Mouse (Mus musculus): Measurements from ENCODE around the gene Grcc10. TPM values are rescaled to one million over a fixed set of nuclear protein-coding genes. Genes with fewer than 3 reads are reported as not detected.

The Grcc10 gene
- polyA plus RNA-seq, 1 experiment from 2014 or later: 710 TPM

DNA sequence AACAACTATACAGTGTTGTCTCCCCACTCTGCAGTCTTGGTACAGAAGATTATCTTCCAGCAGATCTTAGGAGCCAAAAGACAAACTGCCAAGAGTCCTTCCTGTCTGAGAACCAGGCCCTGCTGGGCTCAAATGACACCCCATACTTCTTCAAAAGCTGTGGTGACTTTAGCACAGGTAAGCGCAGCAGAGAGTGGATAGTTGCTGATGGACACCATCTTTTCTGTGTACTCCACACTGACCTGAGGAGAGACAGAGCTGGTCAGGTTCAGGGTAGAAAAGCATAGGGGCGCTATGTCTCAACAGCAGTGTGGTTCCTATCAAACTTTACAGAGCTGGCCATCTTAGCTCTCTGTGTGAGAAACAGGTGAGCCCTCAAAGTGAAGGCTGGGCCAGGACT, 36.8 kb downstream of the Grcc10 start:
- 93% methylated on average over 2 of the region's 2 CpGs for WGBS
- Histone ChIP-seq H3K9ac (replicated peaks) (no peak overlapping the region), H3K4me3 (replicated peaks) (no peak overlapping the region), H3K27ac (no peak overlapping the region), H3K9me3 (no peaks in the 10 kb centered on the region), H3K27me3 (no peaks in the 10 kb centered on the region), H3K4me2 (replicated peaks) (no peak overlapping the region), H3K4me1 (replicated peaks) (peaks cover 4% of the 10 kb centered on the region), H3K36me3 (peaks cover 83% of the 10 kb centered on the region)
- ATAC-seq: no peak

DNA sequence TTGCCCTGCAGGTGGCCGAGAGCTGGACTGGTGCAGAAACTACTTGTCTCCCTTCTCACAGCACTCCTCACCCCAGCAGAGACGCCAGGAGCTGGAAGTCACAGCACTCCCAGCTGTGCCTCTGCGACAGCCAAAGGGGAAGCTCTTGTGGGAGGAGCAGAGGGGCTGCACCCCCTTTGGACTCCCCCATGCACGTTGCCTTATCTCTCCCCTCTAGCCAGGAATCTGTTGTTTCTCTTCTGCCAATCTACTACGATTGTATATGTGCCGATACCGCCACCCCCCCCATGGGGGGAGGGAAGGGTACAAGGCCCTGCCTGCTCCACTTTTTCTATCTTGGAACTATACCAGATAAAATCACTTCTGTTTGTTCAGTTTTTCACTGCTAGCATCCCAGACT, 37.4 kb downstream of the Grcc10 start:
- no peaks in the 10 kb centered on the region for H3K9me3 ChIP-seq
- no peak overlapping the region for H3K4me2 ChIP-seq (replicated peaks)
- no peak overlapping the region for H3K27ac ChIP-seq
- peaks cover 84% of the 10 kb centered on the region for H3K36me3 ChIP-seq
- no peak overlapping the region for H3K9ac ChIP-seq (replicated peaks)
- H3K4me1 ChIP-seq (replicated peaks): no peaks in the 10 kb centered on the region
- H3K27me3 ChIP-seq: no peaks in the 10 kb centered on the region
- no peak for ATAC-seq
- WGBS: 89% methylated on average over 7 of the region's 7 CpGs
- H3K4me3 ChIP-seq (replicated peaks): no peak overlapping the region

DNA sequence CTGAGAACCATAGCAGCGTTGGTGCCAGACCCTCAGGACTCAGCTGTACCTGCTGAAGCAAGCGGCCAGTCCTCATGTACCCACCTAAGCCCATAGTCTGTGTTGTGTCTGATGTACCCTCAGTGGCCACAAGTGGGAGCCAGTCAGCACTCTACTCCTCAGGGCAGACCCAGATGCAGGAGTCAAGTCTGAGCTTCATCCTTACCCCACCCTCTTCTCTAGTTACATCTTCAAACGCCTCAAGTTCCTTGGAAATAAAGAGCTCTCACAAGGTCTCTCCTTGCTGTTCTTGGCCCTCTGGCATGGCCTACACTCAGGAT, 38.4 kb downstream of the Grcc10 start:
- peak; percentile 80 for ATAC-seq
- Histone ChIP-seq H3K4me2 (replicated peaks) (no peak overlapping the region), H3K36me3 (peaks cover 77% of the 10 kb centered on the region), H3K27me3 (no peaks in the 10 kb centered on the region), H3K9me3 (no peaks in the 10 kb centered on the region), H3K27ac (no peak overlapping the region), H3K9ac (replicated peaks) (no peak overlapping the region), H3K4me3 (replicated peaks) (no peak overlapping the region), H3K4me1 (replicated peaks) (0 out of 2 replicates have a peak, but pooled peaks cover 2% of the 10 kb centered on the region)
- 58% methylated on average over 3 of the region's 3 CpGs for WGBS

DNA sequence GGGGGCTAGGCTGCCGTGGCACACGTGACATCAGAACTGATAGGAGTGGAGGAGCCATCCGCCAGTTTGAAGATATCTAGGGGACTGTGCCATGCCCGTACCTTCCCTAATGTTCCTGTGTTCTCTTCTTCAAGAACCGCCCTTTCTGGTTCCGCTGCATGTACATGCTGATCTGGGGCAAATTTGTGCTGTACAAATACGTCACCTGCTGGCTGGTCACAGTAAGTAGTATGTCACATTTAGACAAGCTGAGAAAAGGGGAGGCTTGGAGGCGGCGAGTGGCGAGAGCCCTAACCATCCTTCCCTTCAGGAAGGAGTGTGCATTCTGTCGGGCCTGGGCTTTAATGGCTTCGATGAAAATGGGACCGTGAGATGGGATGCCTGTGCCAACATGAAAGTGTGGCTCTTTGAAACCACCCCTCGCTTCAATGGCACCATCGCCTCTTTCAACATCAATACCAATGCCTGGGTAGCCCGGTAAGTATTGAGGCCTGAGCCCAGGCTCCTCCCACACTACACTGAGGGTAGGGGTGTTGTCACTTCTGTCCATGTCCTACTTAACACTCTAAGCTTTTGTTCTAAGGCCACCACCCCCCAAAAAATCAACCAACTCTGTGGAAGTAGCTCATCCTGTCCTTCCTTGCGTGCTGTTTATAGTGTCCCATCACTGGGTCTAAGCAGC, 38.9 kb downstream of the Grcc10 start:
- no peaks in the 10 kb centered on the region for H3K9me3 ChIP-seq
- no peak overlapping the region for H3K9ac ChIP-seq (replicated peaks)
- H3K36me3 ChIP-seq: peaks cover 72% of the 10 kb centered on the region
- ATAC-seq: peak; percentile 47
- H3K27ac ChIP-seq: no peak overlapping the region
- H3K4me1 ChIP-seq (replicated peaks): 0 out of 2 replicates have a peak, but pooled peaks cover 2% of the 10 kb centered on the region
- 93% methylated on average over 17 of the region's 17 CpGs for WGBS
- no peak overlapping the region for H3K4me3 ChIP-seq (replicated peaks)
- no peak overlapping the region for H3K4me2 ChIP-seq (replicated peaks)
- H3K27me3 ChIP-seq: no peaks in the 10 kb centered on the region

DNA sequence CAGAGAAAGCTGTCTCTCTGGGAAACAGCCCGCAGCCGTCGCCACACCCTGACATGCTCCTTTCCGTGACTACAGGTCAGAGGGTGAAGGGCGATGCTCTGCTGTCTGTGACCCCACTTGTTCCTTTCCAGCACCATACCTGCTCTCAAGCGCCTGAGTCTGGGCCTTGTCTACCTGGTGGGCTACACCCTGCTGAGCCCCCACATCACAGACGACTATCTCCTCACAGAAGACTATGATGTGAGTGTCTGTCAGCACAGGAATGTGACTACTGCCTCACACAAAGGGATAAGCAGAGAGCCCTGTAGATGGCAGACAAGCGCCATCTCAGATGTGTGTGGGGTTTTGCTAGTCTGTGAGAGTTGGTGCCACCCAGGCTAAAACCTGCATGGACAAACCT, 39.8 kb downstream of the Grcc10 start:
- no peaks in the 10 kb centered on the region for H3K9me3 ChIP-seq
- no peak overlapping the region for H3K27ac ChIP-seq
- peaks cover 70% of the 10 kb centered on the region for H3K36me3 ChIP-seq
- no peak overlapping the region for H3K4me3 ChIP-seq (replicated peaks)
- WGBS: 74% methylated on average over 8 of the region's 8 CpGs
- H3K4me2 ChIP-seq (replicated peaks): no peak overlapping the region
- H3K9ac ChIP-seq (replicated peaks): no peak overlapping the region
- no peak; the same call in 1 of the 2 replicates for ATAC-seq
- H3K4me1 ChIP-seq (replicated peaks): 0 out of 2 replicates have a peak, but pooled peaks cover 2% of the 10 kb centered on the region
- no peaks in the 10 kb centered on the region for H3K27me3 ChIP-seq

DNA sequence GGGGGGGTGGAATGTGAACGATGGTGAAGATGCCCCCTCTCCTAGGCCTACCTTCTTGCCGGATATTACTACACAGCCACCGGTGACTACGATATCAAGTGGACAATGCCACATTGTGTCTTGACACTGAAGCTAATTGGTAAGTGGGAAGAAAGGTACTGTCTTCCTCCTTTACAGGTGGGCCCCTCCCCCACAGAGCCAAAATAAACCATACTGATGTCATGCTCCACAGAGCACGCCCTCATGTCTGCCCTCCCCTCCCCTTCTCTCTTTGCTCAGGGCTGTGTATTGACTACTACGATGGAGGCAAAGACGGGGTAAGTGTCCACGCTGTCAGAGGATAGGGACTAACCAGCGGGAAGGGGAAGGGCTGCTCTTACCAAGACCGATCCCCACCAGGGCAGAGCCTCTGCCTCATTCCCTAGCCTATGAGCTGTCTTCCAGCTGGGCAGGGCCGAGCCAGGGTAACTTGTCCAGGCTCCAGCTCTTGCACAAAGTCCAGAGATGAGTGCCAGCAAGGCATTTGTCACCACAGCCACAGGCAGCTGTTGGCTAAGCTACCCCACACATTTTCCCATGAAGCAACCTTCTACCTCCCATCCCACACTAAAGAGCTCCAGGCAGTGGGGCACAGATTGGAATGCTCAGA, 41.1 kb downstream of the Grcc10 start:
- WGBS: 85% methylated on average over 11 of the region's 11 CpGs
- H3K27ac ChIP-seq: no peak overlapping the region
- no peak overlapping the region for H3K4me3 ChIP-seq (replicated peaks)

DNA sequence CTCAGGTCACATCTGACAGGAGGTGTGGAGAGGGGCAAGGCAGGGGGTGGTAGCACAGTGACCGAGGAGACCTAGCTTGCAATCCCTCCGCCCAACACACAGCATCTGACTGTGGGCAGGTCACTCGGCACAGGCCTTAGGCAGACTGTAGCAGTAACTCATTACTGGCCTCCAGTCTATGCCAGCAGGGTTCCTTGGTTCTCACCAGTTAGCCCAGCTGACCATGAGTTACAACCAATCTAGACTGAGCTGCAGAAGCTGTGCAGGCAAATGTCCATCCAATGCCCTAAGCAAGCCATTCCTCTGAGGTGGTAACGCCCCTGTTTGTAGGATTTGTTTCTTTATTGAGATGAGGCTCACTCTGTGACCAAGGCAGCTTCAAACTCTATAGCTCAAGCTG, 41.8 kb downstream of the Grcc10 start:
- Histone ChIP-seq H3K27me3 (no peaks in the 10 kb centered on the region), H3K36me3 (peaks cover 57% of the 10 kb centered on the region), H3K27ac (no peak overlapping the region), H3K9ac (replicated peaks) (no peak overlapping the region), H3K4me1 (replicated peaks) (peaks cover 2% of the 10 kb centered on the region; the same call in 1 of the 2 replicates), H3K4me2 (replicated peaks) (no peak overlapping the region), H3K4me3 (replicated peaks) (no peak overlapping the region), H3K9me3 (no peaks in the 10 kb centered on the region)
- ATAC-seq: no peak
- WGBS: 91% methylated on average over 4 of the region's 4 CpGs

More for the DNA sequence above, 41.1 kb downstream of the Grcc10 start:
- ATAC-seq: no peak; the same call in 1 of the 2 replicates
- no peaks in the 10 kb centered on the region for H3K27me3 ChIP-seq
- 0 out of 2 replicates have a peak, but pooled peaks cover 2% of the 10 kb centered on the region for H3K4me1 ChIP-seq (replicated peaks)
- no peak overlapping the region for H3K9ac ChIP-seq (replicated peaks)
- no peaks in the 10 kb centered on the region for H3K9me3 ChIP-seq
- H3K36me3 ChIP-seq: peaks cover 65% of the 10 kb centered on the region
- H3K4me2 ChIP-seq (replicated peaks): no peak overlapping the region

DNA sequence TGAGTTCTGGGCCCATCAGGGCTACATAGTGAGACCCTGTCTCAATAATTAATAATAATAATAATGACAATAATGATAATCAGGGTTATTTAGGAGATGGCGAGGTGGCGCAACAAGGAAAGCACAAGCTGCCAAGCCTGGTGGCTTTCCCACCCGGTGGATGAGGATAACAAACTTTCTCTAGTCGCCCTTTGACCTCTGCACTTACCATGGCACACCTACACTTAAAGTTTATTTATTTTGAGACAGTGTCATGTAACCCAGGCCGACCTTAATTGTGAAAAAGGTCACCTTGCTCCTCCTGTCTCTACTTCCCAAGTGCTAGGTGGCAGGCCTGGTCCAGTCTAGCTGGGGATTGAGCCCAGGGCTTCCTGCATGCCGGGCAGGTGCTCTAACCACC, 42.4 kb downstream of the Grcc10 start:
- Histone ChIP-seq H3K36me3 (peaks cover 51% of the 10 kb centered on the region), H3K27me3 (no peaks in the 10 kb centered on the region), H3K4me1 (replicated peaks) (peaks cover 5% of the 10 kb centered on the region; the same call in 1 of the 2 replicates), H3K9me3 (no peaks in the 10 kb centered on the region), H3K4me3 (replicated peaks) (no peak overlapping the region), H3K4me2 (replicated peaks) (no peak overlapping the region), H3K9ac (replicated peaks) (no peak overlapping the region), H3K27ac (no peak overlapping the region)
- 84% methylated on average over 6 of the region's 6 CpGs for whole genome bisulfite sequencing
- ATAC-seq: no peak

DNA sequence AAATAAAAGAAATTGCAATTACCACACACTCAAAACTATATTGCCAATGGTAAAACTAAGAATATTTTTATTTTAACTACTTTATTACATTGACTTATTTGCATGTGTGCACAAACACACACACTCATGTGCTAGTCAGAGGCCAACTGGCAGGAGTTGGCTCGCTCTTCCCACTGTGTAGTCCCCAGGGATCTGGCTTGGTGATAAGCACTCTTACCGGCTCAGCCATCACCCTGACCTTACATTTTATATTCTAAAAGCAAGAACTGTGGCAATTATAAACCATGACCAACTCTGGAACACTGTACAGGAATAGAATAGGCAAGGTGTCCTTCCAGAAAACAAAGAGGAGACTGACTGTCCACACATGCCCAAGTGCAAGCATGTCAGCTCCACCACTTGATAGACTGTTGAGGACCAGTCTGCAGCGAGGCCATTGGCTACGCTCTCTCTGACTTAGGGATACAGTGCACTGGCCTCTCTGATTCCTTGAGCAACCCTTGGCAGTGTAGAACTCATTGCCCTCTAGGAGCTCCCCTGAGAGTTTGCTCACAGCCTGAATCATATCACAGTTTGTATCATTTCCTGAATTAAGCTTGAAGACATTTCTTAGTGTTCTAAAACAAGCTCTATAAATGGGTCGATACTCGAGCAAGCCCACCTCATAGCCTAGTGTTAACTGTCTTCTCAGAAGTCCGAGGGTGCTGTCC, 44.6 kb downstream of the Grcc10 start:
- no peak overlapping the region for H3K9ac ChIP-seq (replicated peaks)
- H3K4me2 ChIP-seq (replicated peaks): no peak overlapping the region
- H3K4me3 ChIP-seq (replicated peaks): no peak overlapping the region
- no peaks in the 10 kb centered on the region for H3K9me3 ChIP-seq
- ATAC-seq: no peak
- no peak overlapping the region for H3K27ac ChIP-seq
- H3K36me3 ChIP-seq: peaks cover 30% of the 10 kb centered on the region
- 91% methylated on average over 7 of the region's 7 CpGs for WGBS
- no peaks in the 10 kb centered on the region for H3K27me3 ChIP-seq
- H3K4me1 ChIP-seq (replicated peaks): peaks cover 5% of the 10 kb centered on the region; the same call in 1 of the 2 replicates

DNA sequence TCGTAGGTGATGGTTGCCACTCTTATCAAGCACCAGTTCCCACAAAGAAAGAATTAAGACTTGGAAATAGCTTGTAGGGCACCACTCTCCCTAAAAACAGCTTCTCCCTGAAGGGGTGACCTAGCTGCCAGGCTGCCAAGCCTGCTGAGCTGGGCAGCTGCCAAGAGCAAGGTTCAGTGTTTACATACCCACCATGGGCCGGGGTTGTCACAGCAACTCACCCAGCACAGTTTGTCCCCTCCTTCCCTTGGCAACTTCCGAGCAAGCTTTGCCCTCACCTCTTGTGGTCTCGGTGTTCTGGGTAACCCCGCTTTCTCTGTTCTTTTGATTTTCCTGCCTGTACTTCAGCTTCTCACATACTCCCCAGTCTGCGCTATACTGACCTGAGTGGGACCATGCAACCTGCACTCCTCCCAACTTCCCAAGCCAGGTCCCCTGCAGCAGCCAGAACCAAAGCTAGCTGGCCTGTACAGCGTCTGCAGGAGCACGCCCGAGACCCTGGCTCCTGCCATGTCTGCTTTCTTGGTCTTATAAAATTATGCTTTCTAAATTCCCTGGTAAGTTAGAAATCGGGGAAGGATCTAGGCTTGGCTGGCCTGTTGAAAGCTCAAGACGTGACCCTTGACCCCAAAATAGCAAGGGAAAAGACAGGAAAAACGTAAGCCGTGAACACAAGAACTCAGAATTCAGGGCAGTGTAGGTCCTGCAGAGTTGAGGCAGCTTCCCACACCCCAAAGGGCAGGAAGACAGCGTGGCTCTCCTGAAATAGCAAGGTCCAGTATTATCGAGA, 46.8 kb downstream of the Grcc10 start:
- no peaks in the 10 kb centered on the region for H3K27me3 ChIP-seq
- ATAC-seq: peak; percentile 63
- H3K9ac ChIP-seq (replicated peaks): no peak overlapping the region
- WGBS: 84% methylated on average over 15 of the region's 15 CpGs
- peaks cover 5% of the 10 kb centered on the region; the same call in 1 of the 2 replicates for H3K4me1 ChIP-seq (replicated peaks)
- H3K9me3 ChIP-seq: no peaks in the 10 kb centered on the region
- no peak overlapping the region for H3K4me2 ChIP-seq (replicated peaks)
- H3K27ac ChIP-seq: no peak overlapping the region
- peaks cover 7% of the 10 kb centered on the region; the same call in 1 of the 2 replicates for H3K36me3 ChIP-seq
- no peak overlapping the region for H3K4me3 ChIP-seq (replicated peaks)

DNA sequence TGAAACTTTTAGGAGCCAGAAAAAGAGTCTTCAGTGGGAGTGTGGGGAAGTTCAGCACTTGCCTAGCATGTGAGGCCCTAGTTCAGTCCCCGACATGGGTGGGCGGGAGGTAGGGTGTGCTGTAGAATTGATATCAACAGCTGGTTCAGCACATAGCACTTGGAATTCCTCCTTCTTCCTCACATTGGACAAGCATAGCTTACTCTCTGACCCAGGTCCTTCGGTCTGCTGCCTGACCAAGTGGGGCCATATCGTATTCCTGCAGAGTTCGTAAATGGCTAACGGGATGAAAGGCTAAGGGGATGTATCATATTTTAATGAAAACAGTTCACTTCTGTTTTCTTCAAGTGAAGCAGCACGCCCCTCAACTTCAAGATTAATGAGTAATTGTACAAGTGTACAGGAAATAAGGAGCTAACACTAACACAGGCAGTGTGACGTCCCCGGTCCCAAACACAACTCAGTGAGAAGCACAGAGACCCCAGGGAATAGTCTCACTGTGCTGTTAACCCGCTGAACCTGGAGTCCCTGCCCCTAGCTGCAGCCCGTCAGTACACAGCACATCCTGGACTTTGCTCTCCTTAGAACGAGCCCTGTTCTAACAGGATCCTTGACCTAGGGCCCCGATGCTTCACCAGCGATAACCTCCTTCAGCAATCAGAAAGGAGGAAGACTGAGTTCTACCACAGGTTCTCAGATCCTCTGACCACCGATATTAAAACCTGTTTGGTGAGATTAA, 47.8 kb downstream of the Grcc10 start:
- Histone ChIP-seq H3K4me2 (replicated peaks) (no peak overlapping the region), H3K9me3 (no peaks in the 10 kb centered on the region), H3K36me3 (0 out of 2 replicates have a peak, but pooled peaks cover 5% of the 10 kb centered on the region), H3K4me1 (replicated peaks) (peaks cover 5% of the 10 kb centered on the region; the same call in 1 of the 2 replicates), H3K27me3 (no peaks in the 10 kb centered on the region), H3K27ac (no peak overlapping the region), H3K9ac (replicated peaks) (no peak overlapping the region), H3K4me3 (replicated peaks) (no peak overlapping the region)
- 85% methylated on average over 15 of the region's 15 CpGs for WGBS
- ATAC-seq: no peak

All from midbrain, embryonic 13.5 days (tissue).